Mouse (Mus musculus): ENCODE measurements at regions not wholly inside any gene's neighbourhood (a gene's known extent, or its start where the extent isn't known, plus 50 kb on each side); places are given as distances from the start of the nearest gene placed in this dataset.
"Not testable (repeated sequence)": the region's sequence is repeated elsewhere in the genome, so short reads cannot be mapped to it uniquely, and the experiment has no call there.

GRCm38 (mm10) chr12:20614766-20615165 lies 375.5 kb upstream of the Asap2 start:
- not testable (repeated sequence) for H3K4me1 ChIP-seq (ENCODE audit: control insufficient read depth, insufficient read depth, insufficient read length); H3K36me3 ChIP-seq (ENCODE audit: control insufficient read depth, insufficient read depth, low read length); H3K4me3 ChIP-seq (ENCODE audit: extremely low read depth, insufficient read depth, insufficient read length); H3K27me3 ChIP-seq (ENCODE audit: control insufficient read depth, insufficient read depth, low read length); H3K27ac ChIP-seq (ENCODE audit: insufficient read depth, low read length)
- DNase-seq (ENCODE audit: low read depth in 1 of 2, low spot score in 2 of 2): peak; percentile 3 to 29
- 9% methylated on average over 26 of the region's 39 CpGs for WGBS
